Mouse (Mus musculus) liver, adult 2 months (tissue): ENCODE data around the gene Ano7. TPM values are rescaled to one million over a fixed set of nuclear protein-coding genes. Genes with fewer than 3 reads are reported as not detected.

Source experiments
- DNase-seq: peaks from one replicate; pipeline ENCODE4 v3.0.0-alpha.2; 2011; ENCODE audit warnings: low read depth, low spot score; ENCODE audit errors: extremely low read depth
- H3K27ac ChIP-seq: fragments of 200-500 bp; replicated peaks from 2 replicates; pipeline ENCODE4 v1.5.1; 2012; ENCODE audit warnings: low read depth, mild to moderate bottlenecking, control low read depth, inconsistent platforms, low read length; ENCODE audit not compliant: insufficient read depth
- H3K27me3 ChIP-seq: fragments of 200-500 bp; 2 replicates; pipeline ENCODE4 v1.6.1; 2012; ENCODE audit warnings: mild to moderate bottlenecking, moderate library complexity, low read length, inconsistent platforms; ENCODE audit not compliant: control insufficient read depth, insufficient read depth
- H3K36me3 ChIP-seq: fragments of 200-500 bp; 2 replicates; pipeline ENCODE4 v1.6.1; 2012; ENCODE audit warnings: low read length, inconsistent platforms; ENCODE audit not compliant: control insufficient read depth, insufficient read depth
- H3K4me1 ChIP-seq: fragments of 200-500 bp; 2 replicates; pipeline ENCODE4 v1.6.1; 2011; ENCODE audit warnings: low read length; ENCODE audit not compliant: control insufficient read depth, insufficient read depth
- H3K4me3 ChIP-seq: fragments of 200-500 bp; 2 replicates; pipeline ENCODE4 v1.5.1; 2011; ENCODE audit warnings: low read depth, mild to moderate bottlenecking, control low read depth, low read length, moderate library complexity; ENCODE audit not compliant: insufficient read depth
- H3K79me2 ChIP-seq: fragments of 200-500 bp; 2 replicates; pipeline ENCODE4 v1.6.1; 2012; ENCODE audit warnings: inconsistent platforms, mild to moderate bottlenecking, low read length, moderate library complexity; ENCODE audit not compliant: control insufficient read depth, insufficient read depth
- H3K9ac ChIP-seq: fragments of 200-500 bp; 2 replicates; pipeline ENCODE4 v1.6.1; 2012; ENCODE audit warnings: low read depth, mild to moderate bottlenecking, control low read depth, inconsistent platforms, low read length
- CTCF ChIP-seq: fragments of 200-500 bp; IDR thresholded peaks from 2 replicates; pipeline ENCODE4 v1.5.1; 2011; ENCODE audit warnings: low read depth, low read length, control low read depth
- POLR2A ChIP-seq: fragments of 200-500 bp; IDR thresholded peaks from 2 replicates; pipeline ENCODE4 v1.6.1; 2011; ENCODE audit warnings: low read length, control low read depth; ENCODE audit not compliant: insufficient read depth; ENCODE audit errors: extremely low read depth
- WGBS: fragments of 180-500 bp; shearing (Covaris S2); methylation state at CpG from one replicate; pipeline ENCODE4 v1.1.7; 2018; 5-methylcytosine and 5-hydroxymethylcytosine counted together
- polyA plus RNA-seq: library from polyadenylated mRNA; depleted of rRNA; stranded (reverse); fragments of >200 nt; gene quantifications from 2 replicates; pipeline ENCODE4 v1.2.3, GENCODE M21; 2012; rRNA removed
- total RNA-seq: library from RNA; depleted of rRNA; stranded (reverse); fragments of >200 nt; gene quantifications from 2 replicates; pipeline ENCODE4 v1.2.3, GENCODE M21; 2014; rRNA removed

Ano7 gene
- total RNA-seq (not detected in 2 replicates), polyA plus RNA-seq (0.02 and 0.10 TPM in 2 replicates)

DNA sequence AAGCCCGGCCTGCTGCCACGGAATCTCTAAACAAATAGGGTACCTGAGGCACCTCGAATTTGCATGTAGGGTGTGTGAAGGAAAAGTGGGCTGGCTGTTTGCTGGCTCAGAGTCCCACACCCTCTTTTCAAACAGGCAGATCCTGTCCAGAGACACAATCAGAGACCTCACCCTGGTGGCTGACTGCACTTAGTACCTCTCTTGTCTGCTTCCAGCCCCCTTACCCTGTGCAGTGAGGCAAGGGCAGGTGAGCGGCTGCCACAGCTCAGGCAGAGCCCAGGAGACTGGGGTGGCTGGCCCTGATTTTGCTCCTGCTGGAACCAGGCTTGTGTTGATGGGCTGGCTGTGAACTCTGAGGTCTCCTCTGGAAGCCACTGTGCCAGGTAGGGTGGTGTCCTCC lies at the start of gene Ano7:
Ano7 (plus strand) TSS at position 266 of the 400 bp plus-strand sequence.
- TF ChIP-seq CTCF (no peak), POLR2A (no peak)
- no peak within 1 kb of the TSS for H3K4me3 ChIP-seq

DNA sequence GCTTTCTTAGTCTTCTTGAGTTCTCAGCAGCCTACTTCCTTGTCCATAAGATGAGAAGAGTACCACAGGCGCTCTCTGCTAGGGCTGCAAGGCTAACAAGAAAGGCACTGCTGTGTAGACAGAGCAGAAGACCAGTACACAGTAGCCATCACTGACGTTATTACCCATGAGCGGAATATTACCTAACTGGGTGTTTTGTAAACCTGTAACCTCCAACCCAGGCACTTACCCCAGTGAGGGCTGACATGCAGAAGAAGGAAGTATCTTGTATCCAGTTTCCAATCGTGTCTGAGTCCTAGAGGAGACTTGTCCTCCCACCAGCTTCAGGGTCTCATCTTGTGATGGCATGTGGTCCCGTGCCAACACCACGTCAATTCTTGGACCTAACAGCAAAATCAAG lies 49.8 kb upstream of the Ano7 start:
- no peak overlapping the region for H3K4me3 ChIP-seq
- TF ChIP-seq POLR2A: no peak
- no peak for TF ChIP-seq CTCF
- H3K36me3 ChIP-seq: no peaks in the 10 kb centered on the region; the same call in 1 of the 2 replicates
- no peaks in the 10 kb centered on the region for H3K27me3 ChIP-seq
- no peaks in the 10 kb centered on the region for H3K4me1 ChIP-seq
- H3K9ac ChIP-seq: no peak overlapping the region
- no peak overlapping the region for H3K27ac ChIP-seq
- H3K79me2 ChIP-seq: no peaks in the 10 kb centered on the region
- 89% methylated on average over 6 of the region's 6 CpGs for WGBS
- DNase-seq: no peak

More for the DNA sequence above, at the start of gene Ano7:
- H3K79me2 ChIP-seq: no peaks in the 10 kb centered on the region
- WGBS: 70% methylated on average over 4 of the region's 4 CpGs
- no peak within 1 kb of the TSS for H3K27ac ChIP-seq
- no peak for DNase-seq
- no peaks in the 10 kb centered on the region for H3K36me3 ChIP-seq
- no peaks in the 10 kb centered on the region for H3K27me3 ChIP-seq
- no peak within 1 kb of the TSS for H3K9ac ChIP-seq
- peaks cover 2% of the 10 kb centered on the region; the same call in 1 of the 2 replicates for H3K4me1 ChIP-seq

DNA sequence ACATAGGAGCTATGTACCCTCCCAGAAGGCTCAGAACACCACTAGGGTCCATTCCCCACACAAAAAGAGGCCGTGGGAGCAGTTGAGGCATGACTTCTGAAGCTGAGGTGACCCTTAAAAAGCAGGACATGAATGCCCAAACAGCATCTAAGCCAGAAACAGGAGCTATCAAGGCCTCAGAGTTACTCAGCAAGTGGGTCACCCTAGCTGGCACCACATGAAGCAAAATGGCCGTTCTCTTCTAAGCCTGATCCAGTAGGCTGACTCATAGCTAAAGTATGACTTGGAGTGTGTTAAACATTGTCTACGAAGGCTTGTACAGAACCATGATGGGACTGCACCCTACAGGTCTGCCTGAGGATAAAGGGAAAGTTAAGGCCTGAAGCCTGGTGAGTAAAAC lies 47.3 kb upstream of the Ano7 start:
- 86% methylated on average over 3 of the region's 3 CpGs for whole genome bisulfite sequencing

DNA sequence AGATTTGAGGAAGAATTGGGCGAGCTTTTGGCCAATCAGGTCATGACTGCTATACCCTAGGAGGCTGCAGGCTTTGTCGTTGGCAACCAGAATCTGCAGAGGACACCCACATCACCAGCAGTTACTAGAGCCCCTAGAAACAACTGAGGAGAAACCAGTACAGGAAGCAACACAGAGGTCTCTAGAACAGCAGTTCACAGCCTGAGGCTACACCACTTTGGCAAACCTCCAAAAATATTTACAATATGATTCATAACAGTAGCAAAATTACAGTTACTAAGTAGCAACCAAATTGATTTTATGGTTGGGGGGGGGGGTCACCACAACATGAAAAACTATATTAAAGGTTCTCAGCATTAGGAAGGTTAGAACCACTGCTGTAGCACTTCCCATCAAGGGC lies 39.1 kb upstream of the Ano7 start:
- Histone ChIP-seq H3K27ac (no peak overlapping the region), H3K4me3 (no peak overlapping the region), H3K79me2 (no peaks in the 10 kb centered on the region), H3K36me3 (no peaks in the 10 kb centered on the region), H3K4me1 (no peaks in the 10 kb centered on the region), H3K9ac (no peak overlapping the region), H3K27me3 (no peaks in the 10 kb centered on the region)
- no peak for DNase-seq
- 90% methylated on average over 2 of the region's 2 CpGs for WGBS
- TF ChIP-seq CTCF: no peak
- no peak for TF ChIP-seq POLR2A

More for the DNA sequence above, 47.3 kb upstream of the Ano7 start:
- Histone ChIP-seq H3K27me3 (no peaks in the 10 kb centered on the region), H3K79me2 (no peaks in the 10 kb centered on the region), H3K4me1 (no peaks in the 10 kb centered on the region), H3K36me3 (no peaks in the 10 kb centered on the region; the same call in 1 of the 2 replicates), H3K4me3 (no peak overlapping the region), H3K9ac (no peak overlapping the region), H3K27ac (no peak overlapping the region)
- no peak for DNase-seq
- TF ChIP-seq CTCF (no peak), POLR2A (no peak)

DNA sequence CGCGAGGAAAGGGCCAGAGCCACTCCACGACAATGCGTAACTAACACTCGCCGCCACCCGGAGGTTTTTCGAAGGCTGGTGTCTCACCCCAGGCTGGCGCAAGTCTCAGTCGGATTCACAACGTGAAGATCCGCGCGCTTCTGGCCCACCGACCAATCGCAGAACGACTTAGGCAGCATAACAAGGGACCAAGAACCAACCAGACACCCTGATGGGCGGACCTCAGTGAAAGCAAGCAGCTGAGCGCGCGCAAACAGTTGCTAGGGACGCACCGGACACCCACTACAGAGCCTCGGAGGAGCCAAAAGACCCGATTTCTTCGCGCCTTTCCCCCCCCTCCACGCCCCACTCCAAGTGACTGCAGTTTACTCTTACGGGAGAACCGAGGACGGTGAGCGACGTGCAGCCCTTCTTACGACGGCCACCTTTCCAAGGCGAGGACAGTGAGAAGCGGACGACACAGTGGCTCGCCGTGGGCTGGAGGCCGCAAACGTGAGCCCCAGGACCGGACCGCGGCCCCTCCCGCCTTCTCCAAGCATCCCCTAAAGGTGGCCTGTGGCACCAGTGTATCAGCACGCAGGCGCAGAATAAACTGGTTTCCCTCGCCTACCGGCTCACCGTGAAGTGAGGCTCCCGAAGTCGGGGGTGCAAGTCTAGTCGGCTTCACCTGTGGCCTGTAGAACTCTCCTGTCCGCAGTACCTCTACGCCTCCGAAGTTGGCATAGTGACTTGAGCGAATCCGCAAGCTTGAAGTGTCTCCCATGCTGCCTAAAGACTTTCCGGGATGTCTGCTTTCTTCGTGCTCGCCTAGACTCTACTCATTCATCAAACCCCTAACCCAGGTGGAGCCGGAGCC lies 30.9 kb upstream of the Ano7 start, which contains the start of the genes Ppp1r7 and Pask:
Ppp1r7 (plus strand) TSS at position 207 of the 856 bp plus-strand sequence.
Pask (minus strand) TSS at position 835 of the 856 bp plus-strand sequence.
- Histone ChIP-seq H3K27me3 (no peaks in the 10 kb centered on the region), H3K4me1 (peaks cover 5% of the 10 kb centered on the region; the same call in 1 of the 2 replicates), H3K27ac (peak within 1 kb of the TSS; percentile 21; the same call in 1 of the 2 replicates), H3K36me3 (no peaks in the 10 kb centered on the region; the same call in 1 of the 2 replicates), H3K4me3 (peak within 1 kb of the TSS; percentile 81), H3K9ac (peak within 1 kb of the TSS; percentile 79), H3K79me2 (peaks cover 4% of the 10 kb centered on the region; the same call in 1 of the 2 replicates)
- DNase-seq: peak; percentile 94
- TF ChIP-seq POLR2A (no peak), CTCF (no peak)
- under 1% methylated on average over 63 of the region's 63 CpGs for WGBS
